Mouse (Mus musculus): Measurements from ENCODE around the gene Snx15.

DNA sequence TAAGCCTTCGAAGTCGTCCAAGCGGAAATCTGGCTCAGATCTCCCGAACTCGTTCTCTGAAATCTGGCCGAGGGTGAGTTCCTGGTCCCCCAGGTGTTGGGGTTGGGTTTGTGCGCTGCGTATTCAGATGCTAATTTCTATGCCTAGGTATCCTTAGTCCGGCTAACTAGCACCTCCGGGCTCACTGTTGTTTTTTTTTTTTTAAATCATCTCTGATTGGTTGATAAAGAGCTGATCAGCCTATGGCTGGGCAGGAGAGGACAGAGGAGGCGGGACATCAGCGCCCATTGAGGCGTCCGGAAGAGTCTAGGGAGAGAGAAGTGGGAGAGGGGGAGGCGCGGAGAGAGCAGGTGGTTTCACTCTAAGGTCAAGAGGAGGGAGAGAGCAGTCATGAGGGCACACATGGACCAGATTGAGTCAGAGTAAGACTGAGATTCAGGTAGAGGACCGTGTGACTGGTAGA lies 42.7 kb downstream of the Snx15 start:
- TF ChIP-seq POLR2A (IDR thresholded peaks at IDR 0.05; ENCODE audit: borderline replicate concordance, extremely low read depth, low read depth, low read length) (no peak), CTCF (IDR thresholded peaks at IDR 0.05; ENCODE audit: insufficient read depth, low read length) (no peak)
